Mouse (Mus musculus): ENCODE results near the gene Nuak2. TPM values are rescaled to one million over a fixed set of nuclear protein-coding genes. Genes with fewer than 3 reads are reported as not detected.

Nuak2 gene
- polyA plus RNA-seq, 1 experiment from 2014 or later = 26.1 TPM

GRCm38 (mm10) chr1:132365645-132366044, 49.7 kb downstream of the Nuak2 start:
- H3K9ac ChIP-seq = no peak overlapping the region
- H3K36me3 ChIP-seq (replicated peaks) = peaks cover 6% of the 10 kb centered on the region; the same call in 1 of the 2 replicates
- 48% methylated on average over 4 of the region's 4 CpGs for WGBS
- H3K4me3 ChIP-seq = no peak overlapping the region
- H3K9me3 ChIP-seq = no peaks in the 10 kb centered on the region
- no peaks in the 10 kb centered on the region for H3K27me3 ChIP-seq (replicated peaks)
- H3K27ac ChIP-seq = no peak overlapping the region
- peaks cover 19% of the 10 kb centered on the region for H3K4me1 ChIP-seq
- no peak overlapping the region for H3K4me2 ChIP-seq
- no peak for ATAC-seq (replicated peaks)

DNA sequence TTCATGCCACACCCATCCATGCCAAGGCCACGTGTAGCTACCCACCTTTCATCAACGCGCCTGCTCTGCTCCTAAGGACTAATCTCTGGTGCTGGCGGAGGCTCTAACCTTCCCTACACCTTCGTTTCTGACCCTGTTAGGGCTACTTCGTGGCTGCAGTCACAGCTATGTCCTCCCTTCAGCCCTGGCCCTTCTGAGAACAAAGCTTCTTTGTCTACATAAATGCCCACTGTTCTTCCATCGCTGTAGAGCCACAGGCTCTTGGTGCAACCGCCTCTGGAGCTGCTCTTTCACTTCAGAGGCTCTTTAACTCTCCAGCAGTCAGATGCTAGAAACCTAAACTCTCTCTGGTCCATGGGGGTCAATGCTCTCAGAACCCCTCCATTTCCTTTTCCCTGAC, 50.3 kb downstream of the Nuak2 start:
- 58% methylated on average over 8 of the region's 8 CpGs for WGBS
- H3K9ac ChIP-seq = no peak overlapping the region
- no peaks in the 10 kb centered on the region for H3K27me3 ChIP-seq (replicated peaks)
- H3K4me1 ChIP-seq = peaks cover 25% of the 10 kb centered on the region
- no peak for ATAC-seq (replicated peaks)
- no peak overlapping the region for H3K4me2 ChIP-seq
- H3K27ac ChIP-seq = no peak overlapping the region
- no peaks in the 10 kb centered on the region for H3K9me3 ChIP-seq
- no peak overlapping the region for H3K4me3 ChIP-seq
- 0 out of 2 replicates have a peak, but pooled peaks cover under 1% of the 10 kb centered on the region for H3K36me3 ChIP-seq (replicated peaks)

DNA sequence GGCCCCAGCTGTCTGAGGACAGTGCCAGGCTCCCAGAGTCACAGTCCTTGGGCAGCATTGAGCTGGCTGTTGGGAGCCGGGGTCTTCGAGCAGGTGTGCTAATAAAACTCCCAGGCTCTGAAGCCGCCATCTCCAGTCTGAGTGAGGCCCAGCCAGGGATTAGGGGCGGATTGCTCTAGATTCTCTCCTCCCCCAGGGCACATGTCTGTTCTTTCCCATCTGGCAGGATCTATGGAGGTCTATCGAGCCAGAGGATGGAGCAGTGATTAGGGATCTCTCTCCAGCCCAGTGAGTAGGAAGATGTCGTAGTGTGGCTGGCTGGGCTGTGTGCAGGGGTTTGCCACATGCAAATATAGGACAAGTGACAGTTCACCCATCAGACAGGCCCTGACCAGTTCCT, 51.0 kb downstream of the Nuak2 start:
- Histone ChIP-seq H3K9ac (no peak overlapping the region), H3K4me1 (peaks cover 32% of the 10 kb centered on the region), H3K36me3 (replicated peaks) (no peaks in the 10 kb centered on the region), H3K4me2 (no peak overlapping the region), H3K4me3 (no peak overlapping the region), H3K9me3 (no peaks in the 10 kb centered on the region), H3K27ac (no peak overlapping the region), H3K27me3 (replicated peaks) (no peaks in the 10 kb centered on the region)
- 0 out of 2 replicates have a peak, but pooled peaks have one; percentile 11 for ATAC-seq (replicated peaks)
- WGBS = 60% methylated on average over 6 of the region's 6 CpGs

DNA sequence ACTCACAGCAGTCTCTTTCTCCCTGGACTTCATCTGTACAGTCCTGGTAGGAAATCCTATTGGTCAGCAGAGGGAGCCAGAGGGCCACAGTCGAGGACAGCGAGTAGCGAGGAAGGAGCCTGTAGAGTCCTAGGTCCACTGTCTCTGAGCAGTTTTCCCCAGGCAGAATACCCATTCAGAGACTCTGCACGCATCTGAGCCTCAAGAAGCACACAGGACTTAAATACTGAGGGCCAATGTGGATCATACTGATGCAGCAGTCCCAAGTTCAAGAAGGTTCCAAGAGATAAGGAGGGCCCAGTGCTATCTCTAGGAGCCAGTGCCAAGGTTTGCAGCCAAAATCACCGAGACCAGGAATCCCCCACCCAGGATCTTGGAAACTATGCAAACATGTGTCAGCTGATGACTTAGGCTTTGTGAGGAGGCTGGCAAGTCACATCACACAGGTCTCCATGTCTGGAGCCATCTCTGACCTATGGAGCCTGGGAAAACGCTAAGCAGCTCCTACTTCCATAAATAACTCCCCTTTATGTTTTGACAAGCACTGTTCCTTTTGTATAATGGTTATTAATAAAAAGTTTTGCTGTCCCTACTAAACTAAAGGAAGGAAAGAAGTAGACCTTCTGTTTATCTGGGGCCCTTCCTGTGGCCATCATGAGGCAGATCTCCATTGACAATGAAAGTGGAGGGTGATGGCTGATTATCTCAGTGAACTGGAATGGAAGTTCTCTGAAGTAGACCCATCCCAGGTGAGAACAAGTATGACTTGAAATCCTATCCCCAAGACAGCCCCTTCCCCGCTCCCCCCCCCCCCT, 52.0 kb downstream of the Nuak2 start:
- peaks cover 41% of the 10 kb centered on the region for H3K4me1 ChIP-seq
- no peaks in the 10 kb centered on the region for H3K36me3 ChIP-seq (replicated peaks)
- H3K4me3 ChIP-seq = no peak overlapping the region
- peak; percentile 86 for ATAC-seq (replicated peaks)
- H3K9ac ChIP-seq = no peak overlapping the region
- WGBS = 35% methylated on average over 7 of the region's 7 CpGs
- no peak overlapping the region for H3K4me2 ChIP-seq
- H3K9me3 ChIP-seq = no peaks in the 10 kb centered on the region
- no peak overlapping the region for H3K27ac ChIP-seq
- no peaks in the 10 kb centered on the region for H3K27me3 ChIP-seq (replicated peaks)

DNA sequence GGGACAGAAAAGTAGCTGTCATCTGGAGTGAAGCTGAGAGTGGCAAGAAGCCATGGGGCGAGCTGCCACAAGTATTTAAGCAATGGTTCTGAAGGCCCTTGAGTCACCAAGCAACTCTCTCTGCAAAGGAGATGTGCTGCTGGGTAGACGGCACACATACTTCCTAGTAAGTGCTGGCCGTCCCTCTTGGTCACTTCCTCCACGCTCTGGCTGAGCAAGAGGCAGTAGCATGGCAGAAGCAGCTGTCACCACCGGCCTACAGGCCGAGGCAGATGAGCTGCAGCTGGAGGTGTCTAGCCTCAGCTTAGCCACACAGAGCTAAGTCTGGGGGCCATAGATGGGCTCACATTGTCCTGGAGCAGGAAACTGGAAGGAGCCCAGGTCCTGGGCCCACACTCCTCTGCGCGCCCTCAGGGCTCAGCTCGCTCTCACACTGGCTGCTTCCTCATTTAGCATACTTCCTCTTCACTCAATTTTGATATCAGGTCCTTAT, 54.8 kb downstream of the Nuak2 start:
- H3K9ac ChIP-seq = no peak overlapping the region
- no peak for ATAC-seq (replicated peaks)

GRCm38 (mm10) chr1:132371298-132372081, 55.6 kb downstream of the Nuak2 start:
- Histone ChIP-seq H3K4me3 (no peak overlapping the region), H3K27ac (peak overlapping the region; percentile 70), H3K9ac (no peak overlapping the region), H3K4me1 (peaks cover 69% of the 10 kb centered on the region), H3K36me3 (replicated peaks) (no peaks in the 10 kb centered on the region), H3K4me2 (no peak overlapping the region), H3K9me3 (no peaks in the 10 kb centered on the region), H3K27me3 (replicated peaks) (no peaks in the 10 kb centered on the region)
- 42% methylated on average over 8 of the region's 8 CpGs for WGBS
- ATAC-seq (replicated peaks) = 0 out of 2 replicates have a peak, but pooled peaks have one; percentile 22

More for the DNA sequence above, 54.8 kb downstream of the Nuak2 start:
- WGBS = 84% methylated on average over 9 of the region's 9 CpGs
- Histone ChIP-seq H3K36me3 (replicated peaks) (no peaks in the 10 kb centered on the region), H3K4me2 (no peak overlapping the region), H3K27me3 (replicated peaks) (no peaks in the 10 kb centered on the region), H3K27ac (no peak overlapping the region), H3K9me3 (no peaks in the 10 kb centered on the region), H3K4me3 (no peak overlapping the region), H3K4me1 (peaks cover 70% of the 10 kb centered on the region)

GRCm38 (mm10) chr1:132372354-132372753, 56.4 kb downstream of the Nuak2 start:
- H3K9me3 ChIP-seq = no peaks in the 10 kb centered on the region
- H3K4me2 ChIP-seq = no peak overlapping the region
- H3K9ac ChIP-seq = no peak overlapping the region
- peaks cover 70% of the 10 kb centered on the region for H3K4me1 ChIP-seq
- WGBS = 40% methylated on average over 5 of the region's 5 CpGs
- H3K27ac ChIP-seq = peak overlapping the region; percentile 70
- no peaks in the 10 kb centered on the region for H3K36me3 ChIP-seq (replicated peaks)
- peak; percentile 28; the same call in 1 of the 2 replicates for ATAC-seq (replicated peaks)
- H3K4me3 ChIP-seq = no peak overlapping the region
- H3K27me3 ChIP-seq (replicated peaks) = no peaks in the 10 kb centered on the region

DNA sequence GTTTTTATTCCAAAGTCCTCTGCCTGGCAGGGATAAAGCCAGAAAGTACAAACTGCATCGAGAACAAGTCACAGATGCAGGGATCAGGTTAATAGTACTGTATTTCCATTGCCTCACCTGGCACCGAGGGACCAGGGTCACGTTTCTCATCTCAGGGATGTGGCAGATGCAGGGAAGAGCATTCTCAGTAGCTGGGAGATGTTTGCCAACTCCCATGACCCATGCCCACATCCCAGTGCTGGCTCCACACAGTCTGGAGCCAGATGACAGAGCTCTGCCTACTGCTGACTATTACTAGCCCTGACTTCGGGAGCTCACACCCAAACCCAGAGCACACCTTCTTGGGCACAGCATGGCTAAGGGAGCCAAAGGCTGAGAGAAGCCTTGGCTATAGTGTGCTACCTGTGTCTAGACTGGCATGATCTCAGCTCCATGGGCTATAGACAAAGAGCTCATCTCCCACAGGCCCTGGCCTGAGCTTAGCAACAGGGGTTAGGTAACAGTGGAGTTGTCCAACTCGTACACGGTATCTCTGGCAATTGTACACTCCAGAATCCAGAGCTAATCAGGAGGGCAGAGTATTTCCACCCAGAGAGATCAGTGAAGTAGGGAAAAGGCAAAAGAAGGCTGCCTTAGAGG, 57.1 kb downstream of the Nuak2 start:
- WGBS = 70% methylated on average over 6 of the region's 6 CpGs
- H3K9ac ChIP-seq = 0 out of 2 replicates have a peak overlapping the region, but pooled peaks have one; percentile 20
- peaks cover 68% of the 10 kb centered on the region for H3K4me1 ChIP-seq

DNA sequence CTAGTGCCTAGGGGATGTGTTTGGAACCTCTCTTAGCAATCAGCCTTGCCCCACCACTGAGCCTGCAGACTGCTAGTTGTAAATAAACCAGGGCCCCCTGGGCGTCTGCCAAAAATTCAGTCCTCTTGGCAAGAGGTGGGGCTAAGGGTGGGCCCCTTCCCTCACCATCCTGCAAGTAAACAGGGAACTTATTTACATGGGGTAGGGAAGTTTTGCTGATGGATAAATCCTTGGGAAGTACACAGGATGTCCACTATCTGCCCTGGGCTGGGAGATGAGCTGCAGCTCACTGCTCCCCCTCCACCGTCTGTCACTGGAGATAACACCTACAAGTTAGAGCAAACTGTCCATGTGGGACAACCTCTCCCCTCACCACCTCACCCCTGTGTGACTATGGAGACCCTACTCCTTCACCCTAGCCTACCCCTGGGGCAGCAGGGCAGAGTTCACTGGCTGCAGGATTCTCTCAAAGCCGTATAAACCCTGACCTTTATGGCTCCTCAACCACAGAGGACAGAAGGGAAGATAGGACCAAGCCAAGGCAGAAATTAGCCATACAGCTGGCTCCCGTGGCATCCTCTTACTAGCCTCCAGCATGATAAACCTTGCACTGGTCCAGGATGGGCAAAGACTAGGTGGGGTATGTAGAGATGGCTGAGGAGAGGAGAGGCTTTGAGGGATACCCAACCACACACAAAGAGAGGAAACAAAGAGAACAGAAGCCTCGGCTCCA, 58.4 kb downstream of the Nuak2 start:
- Histone ChIP-seq H3K27me3 (replicated peaks) (no peaks in the 10 kb centered on the region), H3K9me3 (no peaks in the 10 kb centered on the region), H3K36me3 (replicated peaks) (peaks cover 11% of the 10 kb centered on the region; the same call in 1 of the 2 replicates), H3K9ac (no peak overlapping the region), H3K4me2 (no peak overlapping the region), H3K4me3 (no peak overlapping the region), H3K4me1 (peaks cover 68% of the 10 kb centered on the region), H3K27ac (peak overlapping the region; percentile 38)
- WGBS = 53% methylated on average over 5 of the region's 5 CpGs
- ATAC-seq (replicated peaks) = peak; percentile 34; the same call in 1 of the 2 replicates

More for the DNA sequence above, 57.1 kb downstream of the Nuak2 start:
- H3K36me3 ChIP-seq (replicated peaks) = no peaks in the 10 kb centered on the region
- peak overlapping the region; percentile 70 for H3K27ac ChIP-seq
- no peaks in the 10 kb centered on the region for H3K9me3 ChIP-seq
- no peaks in the 10 kb centered on the region for H3K27me3 ChIP-seq (replicated peaks)
- ATAC-seq (replicated peaks) = no peak
- H3K4me2 ChIP-seq = no peak overlapping the region
- no peak overlapping the region for H3K4me3 ChIP-seq

GRCm38 (mm10) chr1:132374873-132375244, 58.9 kb downstream of the Nuak2 start:
- no peak overlapping the region for H3K4me3 ChIP-seq
- H3K36me3 ChIP-seq (replicated peaks) = peaks cover 13% of the 10 kb centered on the region; the same call in 1 of the 2 replicates
- H3K27me3 ChIP-seq (replicated peaks) = no peaks in the 10 kb centered on the region
- WGBS = 82% methylated on average over 3 of the region's 3 CpGs
- ATAC-seq (replicated peaks) = no peak
- no peak overlapping the region for H3K4me2 ChIP-seq
- H3K27ac ChIP-seq = peak overlapping the region; percentile 38
- H3K4me1 ChIP-seq = peaks cover 68% of the 10 kb centered on the region
- no peaks in the 10 kb centered on the region for H3K9me3 ChIP-seq
- no peak overlapping the region for H3K9ac ChIP-seq

GRCm38 (mm10) chr1:132375256-132375655, 59.3 kb downstream of the Nuak2 start:
- peaks cover 13% of the 10 kb centered on the region; the same call in 1 of the 2 replicates for H3K36me3 ChIP-seq (replicated peaks)
- H3K9ac ChIP-seq = no peak overlapping the region
- H3K27me3 ChIP-seq (replicated peaks) = no peaks in the 10 kb centered on the region
- ATAC-seq (replicated peaks) = no peak
- 33% methylated on average over 4 of the region's 4 CpGs for WGBS
- no peaks in the 10 kb centered on the region for H3K9me3 ChIP-seq
- no peak overlapping the region for H3K4me2 ChIP-seq
- H3K4me3 ChIP-seq = no peak overlapping the region
- H3K27ac ChIP-seq = 0 out of 2 replicates have a peak overlapping the region, but pooled peaks have one; percentile 38
- H3K4me1 ChIP-seq = peaks cover 68% of the 10 kb centered on the region

Measured in midbrain, embryonic 15.5 days (tissue).